Mouse (Mus musculus) right cerebral cortex, postnatal 10 days (tissue): Measurements from ENCODE around the gene Timm44.
"Not testable (repeated sequence)": the region's sequence is repeated elsewhere in the genome, so short reads cannot be mapped to it uniquely, and the experiment has no call there.

Experiments
- DNase-seq, 2 experiments: peaks; one replicate each; pipeline ENCODE4 v3.0.0; 2021; ENCODE audit warnings: low spot score in 2 of 2

Gene Timm44

DNA sequence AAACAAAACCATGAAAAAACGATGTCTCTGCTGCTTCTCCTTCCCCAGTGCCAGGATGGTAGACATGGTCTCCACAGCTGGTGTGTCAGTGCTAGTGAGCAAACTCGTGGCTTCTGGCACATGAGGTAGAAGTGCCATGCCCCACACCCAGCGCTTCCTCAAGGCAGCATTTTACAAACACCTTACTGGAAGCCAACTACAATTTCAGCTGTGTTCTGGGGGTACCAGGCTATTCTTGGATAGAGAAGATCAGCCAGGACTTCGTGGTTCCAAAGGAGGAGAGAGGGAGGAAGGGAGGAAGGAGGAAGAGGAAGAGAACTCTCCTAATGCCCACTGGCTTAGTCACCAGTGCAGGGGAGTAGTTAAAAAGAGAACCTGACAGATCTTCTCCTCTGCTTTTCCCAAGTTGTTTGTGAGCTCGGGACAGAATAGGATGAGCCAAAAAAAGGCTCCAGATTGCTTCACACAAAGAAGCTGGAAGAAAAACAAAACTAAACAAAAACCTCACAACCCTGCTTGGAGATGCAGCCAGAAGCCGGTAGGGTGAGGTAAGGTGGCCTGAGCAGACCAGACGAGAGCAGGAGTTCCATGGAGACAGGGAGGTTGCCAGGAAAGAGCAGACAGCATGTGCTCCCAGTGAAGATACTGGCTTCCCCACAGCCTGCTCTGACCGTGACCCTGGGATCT, 12.5 kb downstream of the Timm44 start:
- peak in 1 of 2 experiments; percentile 56 for DNase-seq

DNA sequence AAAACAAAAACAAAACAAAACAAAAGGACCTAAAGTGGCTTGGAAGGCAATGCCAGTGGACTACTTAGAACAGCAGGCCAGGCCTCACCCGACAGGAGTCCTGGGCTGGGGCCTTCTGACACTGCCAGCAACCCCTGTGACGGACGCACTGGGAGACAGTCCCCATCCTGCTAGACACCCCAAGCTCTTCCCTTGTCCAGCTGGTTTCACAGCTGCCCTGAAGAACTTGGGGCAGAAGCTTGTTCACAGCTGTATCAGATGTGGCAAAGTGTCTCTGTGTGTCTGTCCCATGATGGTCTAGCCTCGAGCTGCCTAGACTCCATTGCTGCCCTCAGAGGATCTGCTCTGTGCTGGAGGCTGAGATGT, 15.9 kb downstream of the Timm44 start:
- DNase-seq, result no peak

DNA sequence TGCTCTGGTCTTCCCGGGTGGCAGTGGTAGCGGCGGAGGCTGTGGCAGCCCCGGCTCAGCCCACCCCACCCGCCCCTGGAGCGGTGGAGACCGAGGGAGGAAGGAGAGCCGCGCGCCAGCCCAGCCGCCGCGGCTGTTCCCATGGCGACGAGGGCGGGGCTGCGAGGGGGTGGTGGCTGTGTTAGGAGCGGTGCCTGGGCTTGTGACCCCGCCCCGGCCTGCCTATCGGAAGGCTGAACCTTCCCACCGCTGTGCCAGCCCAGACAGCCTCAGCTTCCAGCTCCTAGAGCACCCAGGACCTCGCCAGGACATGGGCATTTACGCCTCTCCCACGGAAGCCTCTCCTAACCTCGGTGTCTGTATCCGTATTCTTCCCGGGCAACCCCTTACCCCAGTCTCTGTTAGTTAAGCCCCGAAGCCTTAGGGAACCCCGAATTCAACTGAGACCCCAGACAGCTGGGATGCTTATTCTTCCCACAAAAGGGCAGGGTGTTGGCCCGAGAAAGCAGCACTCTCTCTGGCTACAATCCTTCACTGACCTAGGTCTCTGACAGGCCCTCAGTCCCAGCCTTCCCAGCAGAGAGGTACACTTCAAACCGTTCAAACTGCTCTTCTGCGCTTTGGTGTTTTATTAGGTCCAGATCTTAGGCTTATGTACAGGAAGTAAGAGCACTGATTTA, 16.4 kb downstream of the Timm44 start, which contains the start of gene Ctxn1:
Gene Ctxn1 (minus strand): TSS at position 150 of the 680 bp plus-strand sequence.
- peak; percentile 96 to 97 for DNase-seq

DNA sequence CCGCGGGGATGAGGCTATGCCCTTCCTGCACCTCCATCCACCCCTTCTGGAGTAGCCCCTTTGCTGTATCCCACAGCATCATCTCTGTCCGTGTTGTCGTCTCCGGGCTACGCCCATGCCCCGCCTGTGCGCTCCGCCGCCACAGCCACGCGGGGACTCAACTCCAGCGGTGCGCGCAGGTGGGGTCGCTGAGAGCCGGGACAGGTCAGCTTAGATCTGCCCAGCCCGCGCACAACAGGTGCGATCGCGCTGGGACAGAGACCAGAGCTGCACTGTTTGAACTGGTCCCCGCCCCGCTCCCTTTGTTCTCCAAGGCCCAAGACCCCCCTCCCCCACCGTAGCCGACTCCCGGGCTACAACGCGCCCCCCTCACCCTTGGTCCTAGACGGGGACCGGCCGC, 17.0 kb downstream of the Timm44 start:
- DNase-seq, result peak in 1 of 2 experiments; percentile 81

DNA sequence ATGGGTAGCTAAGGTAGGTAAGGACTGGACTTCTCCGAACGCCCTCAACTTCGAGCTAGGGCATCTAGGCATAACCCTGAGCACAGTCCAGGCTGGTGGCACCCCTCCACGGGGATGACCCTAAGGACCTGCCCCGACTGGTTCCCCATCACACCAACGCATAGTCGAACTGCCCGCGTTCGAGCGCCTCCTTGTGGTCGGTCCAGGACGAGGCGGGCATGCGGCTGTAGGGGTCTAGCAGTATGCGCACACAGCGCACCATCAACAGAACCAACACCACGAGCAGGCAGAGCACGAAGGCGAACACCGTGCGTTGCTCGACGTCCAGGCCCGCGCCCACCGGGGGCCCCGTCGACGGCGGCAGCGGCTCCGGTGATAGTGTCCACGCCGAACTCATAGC, 17.5 kb downstream of the Timm44 start:
- peak; percentile 91 to 92 for DNase-seq

DNA sequence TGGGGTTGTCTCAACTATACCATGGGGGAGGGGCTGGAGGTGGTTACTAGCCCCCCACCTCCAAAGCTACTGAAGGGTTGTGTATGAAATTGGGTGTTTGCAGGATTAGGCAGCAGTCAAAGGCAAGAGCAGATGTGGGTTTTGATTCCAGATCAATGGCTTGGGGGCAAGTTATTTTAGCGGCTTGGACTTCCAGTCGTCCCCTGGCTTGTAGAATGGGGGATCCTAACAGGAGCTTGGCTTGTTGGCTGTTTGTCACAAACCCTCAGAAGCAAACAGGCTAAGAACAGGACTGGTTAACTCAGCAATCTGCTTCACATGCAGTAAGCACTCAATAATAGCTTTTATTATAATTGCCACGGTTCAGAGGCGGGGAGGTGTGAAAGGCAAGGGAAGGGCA, 18.4 kb downstream of the Timm44 start:
- no peak for DNase-seq

DNA sequence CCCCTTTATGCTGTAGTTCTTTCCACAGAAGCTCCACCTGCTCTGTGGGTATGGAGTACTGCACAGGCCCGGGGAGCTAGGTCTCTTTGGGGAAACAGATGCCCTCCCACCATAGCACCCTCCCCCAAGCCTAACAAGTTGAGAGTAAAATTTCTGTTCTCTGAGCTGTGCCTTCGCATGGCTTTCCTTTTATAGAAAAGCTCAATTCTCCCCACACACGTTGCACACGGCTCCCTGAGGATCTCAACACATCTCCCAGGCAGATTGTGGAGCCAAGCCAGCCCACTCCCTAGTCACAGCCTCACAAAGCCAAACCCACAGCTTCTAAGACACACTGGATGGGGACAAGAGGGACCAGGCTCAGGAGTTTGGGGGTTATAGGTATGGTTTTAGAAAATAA, 18.8 kb downstream of the Timm44 start:
- DNase-seq, result peak; percentile 93 to 95

DNA sequence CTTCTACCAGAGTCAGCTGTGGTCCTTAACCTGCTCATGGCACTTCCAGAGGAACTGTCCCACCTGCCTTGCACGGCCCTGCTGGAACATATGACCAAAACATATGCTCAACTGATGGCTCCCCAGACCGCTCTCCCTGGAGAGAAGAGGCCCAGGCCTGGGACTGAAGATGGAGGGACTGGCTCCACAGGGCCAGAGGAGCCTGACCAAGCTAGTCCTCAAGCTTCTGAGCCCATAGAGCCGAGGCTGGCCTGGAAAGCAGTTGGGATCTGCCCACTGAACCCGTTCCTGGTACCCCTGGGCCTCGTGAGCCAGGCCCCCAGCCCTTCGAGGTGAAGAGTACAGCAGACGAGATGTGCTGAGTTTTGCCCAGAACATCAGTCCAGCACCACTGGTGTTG, 20.2 kb downstream of the Timm44 start:
- not testable (repeated sequence) for DNase-seq

DNA sequence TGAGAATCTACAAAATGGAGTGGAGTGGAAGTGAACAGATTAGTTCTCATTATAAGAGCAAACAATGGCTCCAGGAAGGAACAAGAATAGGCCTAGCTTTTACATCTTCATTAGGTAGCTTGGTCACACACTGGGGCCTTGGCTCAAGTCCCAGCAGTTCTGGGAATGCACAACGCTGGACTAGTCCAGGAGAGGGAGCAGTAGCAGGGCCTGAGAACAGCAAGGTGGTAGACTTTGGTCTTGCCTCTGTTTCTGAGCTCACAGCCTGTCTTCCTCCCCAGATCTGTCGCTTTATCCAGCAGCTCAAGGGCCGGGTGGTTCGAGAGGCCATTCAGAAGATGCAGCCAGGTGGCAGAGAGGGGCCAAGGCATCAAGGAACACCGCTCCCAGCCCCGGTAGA, 21.7 kb downstream of the Timm44 start:
- DNase-seq, result peak; percentile 89 to 90

DNA sequence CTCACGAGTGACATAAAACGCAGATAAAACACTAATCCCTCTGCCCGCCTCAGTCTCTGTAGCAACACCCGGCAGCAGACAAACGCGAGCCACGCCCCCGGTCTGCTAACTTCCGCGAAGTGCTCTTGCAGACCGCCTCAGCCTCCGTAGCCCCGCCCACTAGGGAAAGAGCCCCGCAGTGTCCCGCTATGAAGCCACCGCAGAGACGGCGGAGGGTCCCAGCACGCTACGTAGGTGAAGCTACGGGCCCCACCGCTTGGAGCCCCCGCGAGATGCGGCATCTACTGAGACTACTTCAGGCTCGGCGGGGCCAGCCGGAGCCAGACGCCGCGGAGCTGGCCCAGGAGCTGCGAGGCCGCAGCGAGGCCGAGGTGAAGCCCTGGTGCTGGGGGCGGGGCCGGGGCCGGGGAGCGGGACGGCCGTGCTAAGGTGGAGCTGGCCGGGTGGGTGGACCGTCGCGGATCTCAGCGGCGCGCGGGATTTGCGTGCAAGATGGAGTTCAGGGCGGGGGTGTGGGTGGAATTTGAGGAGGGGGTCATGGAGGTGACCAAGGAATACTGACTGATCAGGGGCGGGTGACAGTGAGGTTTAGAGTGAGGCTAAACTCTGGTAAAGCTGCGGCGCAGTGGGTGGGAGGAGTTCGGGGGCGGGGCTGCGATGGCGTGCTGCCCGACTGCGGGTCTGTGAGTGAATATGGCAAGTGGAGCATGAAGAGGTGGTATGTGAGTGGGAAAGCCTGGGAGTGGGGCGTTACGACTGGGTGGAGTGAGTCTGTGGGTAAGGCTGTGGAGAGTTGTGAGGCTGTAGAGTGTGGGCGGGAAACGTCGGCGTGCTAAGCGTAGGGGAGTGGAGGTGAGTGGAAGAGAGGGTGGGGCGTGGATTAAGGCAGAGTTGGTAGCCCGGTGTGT, 22.5 kb downstream of the Timm44 start, which contains the start of gene Snapc2:
Gene Snapc2 (plus strand): TSS at position 147 of the 908 bp plus-strand sequence.
- DNase-seq, result peak; percentile 97

DNA sequence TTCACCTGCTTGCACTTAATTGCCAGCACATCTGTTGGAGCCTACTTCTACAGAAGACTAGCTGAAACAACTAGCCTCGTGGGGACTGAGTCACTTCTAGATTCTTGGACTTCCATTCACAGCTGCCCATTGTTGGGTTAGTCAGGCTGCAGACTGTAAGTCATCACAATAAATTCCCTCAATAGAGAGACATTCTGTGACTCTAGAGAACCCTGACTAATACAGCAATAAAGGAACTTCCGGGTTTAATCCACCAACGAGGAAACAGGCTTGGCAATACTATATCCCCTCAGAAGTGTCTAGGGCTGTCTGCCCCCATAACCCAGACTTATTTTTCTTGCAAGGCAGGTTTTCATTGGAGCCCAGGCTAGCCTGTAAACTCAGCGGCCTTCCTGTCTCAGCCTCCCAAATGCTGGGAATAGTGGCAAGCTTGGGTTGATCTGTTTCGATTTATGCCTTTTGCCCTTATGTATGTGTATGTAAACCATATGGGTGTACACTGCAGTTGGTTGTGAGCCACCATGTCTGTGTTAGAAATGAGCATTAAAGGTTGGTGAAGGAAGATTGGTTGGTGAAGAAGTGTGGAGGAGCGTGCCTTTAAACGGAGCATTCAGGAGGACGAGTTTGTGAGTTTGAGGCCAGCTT, 23.5 kb downstream of the Timm44 start:
- no peak for DNase-seq

DNA sequence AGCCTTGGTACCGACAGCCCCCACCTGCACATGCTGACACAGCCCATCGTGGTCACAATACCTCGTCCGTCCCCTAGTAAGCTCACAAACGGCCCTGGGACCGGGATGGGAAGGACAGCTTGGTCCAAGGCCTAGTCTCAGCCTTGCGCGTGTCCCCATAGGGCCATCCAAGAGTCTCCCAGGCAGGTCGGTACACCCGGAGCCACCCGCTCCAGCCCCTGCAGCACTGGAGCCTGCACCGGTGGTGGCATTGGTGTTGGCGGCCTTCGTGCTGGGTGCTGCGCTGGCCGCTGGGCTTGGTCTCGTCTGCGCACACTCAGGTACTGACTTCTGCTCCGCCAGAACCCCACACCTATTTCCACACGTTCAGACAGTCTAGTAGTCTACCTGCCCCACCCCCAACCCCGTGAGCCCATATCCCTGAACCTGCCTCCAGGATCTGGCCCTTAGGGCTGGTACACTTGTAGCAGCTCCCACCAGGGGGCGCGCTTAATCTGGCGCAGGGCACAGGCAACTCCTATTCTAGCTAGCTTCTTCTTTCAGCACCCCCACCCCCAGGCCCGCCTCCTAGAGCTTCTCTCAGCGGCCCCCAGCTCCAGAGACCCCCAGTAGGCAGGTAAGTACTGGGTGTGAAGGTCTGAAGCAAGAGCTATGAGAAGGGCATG, 25.3 kb downstream of the Timm44 start:
- peak; percentile 88 to 90 for DNase-seq

DNA sequence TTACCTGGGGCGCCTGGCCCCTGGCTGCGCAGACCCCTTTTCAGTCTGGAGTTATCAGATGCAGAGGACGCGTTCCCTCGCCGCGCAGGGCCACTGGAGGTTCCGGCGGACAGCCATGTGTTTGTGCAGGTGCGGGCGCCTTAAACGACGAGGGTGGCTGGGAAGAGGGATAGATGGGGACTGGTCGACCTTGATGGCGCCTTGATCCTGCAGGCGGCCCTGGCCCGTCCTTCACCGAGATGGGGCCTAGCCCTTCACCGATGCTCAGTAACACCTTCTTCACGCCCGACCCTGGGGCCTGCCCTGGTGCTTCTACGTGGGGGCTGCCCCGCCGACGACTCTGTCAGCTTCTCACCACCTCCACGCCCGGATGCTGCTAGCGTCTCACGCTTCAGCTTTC, 26.5 kb downstream of the Timm44 start:
- no peak for DNase-seq

DNA sequence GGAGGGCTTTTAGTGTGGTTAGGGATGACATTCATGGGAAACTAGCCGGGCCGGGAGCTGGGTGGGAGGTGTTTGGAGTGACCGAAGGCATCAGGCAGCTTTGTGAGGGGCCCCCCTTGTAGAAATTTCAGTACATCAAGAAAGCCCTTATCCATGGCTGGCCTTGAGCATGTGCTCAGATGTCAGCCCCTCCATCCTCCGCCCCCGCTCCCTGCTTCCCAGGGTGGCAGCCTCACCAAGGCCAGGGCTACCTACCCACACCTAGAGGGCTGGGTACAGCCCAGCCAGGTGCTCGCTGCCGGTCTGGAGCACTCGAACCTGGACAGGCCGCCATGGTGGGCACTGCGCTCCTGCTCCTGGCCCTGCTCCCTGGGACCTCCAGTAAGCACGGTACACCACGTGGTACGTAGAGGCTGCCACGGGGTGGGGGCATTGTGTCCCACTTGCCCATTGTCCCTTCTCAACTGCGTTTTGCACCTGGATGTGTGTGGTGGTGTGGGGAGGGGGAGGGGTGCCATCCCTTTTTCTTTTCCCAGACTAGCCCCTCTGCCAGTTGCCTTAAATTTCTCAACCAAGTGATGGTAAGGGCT, 27.7 kb downstream of the Timm44 start, which contains the start of gene Tgfbr3l:
Gene Tgfbr3l (plus strand): TSS at position 264 of the 590 bp plus-strand sequence.
- peak in 1 of 2 experiments; percentile 35 for DNase-seq

DNA sequence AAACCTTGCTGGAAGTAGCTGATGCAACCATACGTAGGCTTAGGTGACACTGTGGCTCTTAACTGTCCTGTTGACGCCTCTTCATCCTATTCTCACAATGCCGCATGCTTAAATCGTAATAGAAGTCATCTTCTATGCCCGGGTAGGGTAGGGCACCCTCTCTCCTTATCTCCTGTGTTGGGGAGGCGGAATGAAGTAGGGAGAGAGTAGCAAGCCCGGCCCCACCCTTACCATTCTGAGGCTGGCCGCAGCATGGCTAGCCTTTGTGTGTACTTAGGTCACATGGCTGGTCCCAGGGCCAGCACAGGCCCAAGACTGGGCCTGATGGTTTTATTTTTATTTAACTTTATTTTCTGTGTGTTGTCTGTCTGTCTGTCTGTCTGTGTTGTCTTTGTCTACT, 28.5 kb downstream of the Timm44 start:
- DNase-seq, result no peak

DNA sequence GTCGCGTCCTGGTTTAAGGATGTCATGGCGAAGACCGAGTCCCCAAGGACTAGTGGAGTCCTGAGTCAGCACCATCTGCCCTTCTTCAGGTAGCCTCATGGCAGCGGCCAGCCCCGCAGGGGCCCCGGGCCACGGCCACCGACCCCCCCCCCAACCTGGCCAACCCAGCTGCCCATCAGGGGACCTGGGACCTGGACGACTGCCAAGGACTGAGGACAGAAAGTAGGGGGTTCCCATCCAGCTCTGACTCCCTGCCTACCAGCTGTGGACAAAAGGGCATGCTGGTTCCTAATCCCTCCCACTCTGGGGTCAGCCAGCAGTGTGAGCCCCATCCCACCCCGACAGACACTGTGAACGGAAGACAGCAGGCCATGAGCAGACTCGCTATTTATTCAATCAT, 30.0 kb downstream of the Timm44 start:
- peak in 1 of 2 experiments; percentile 37 for DNase-seq

DNA sequence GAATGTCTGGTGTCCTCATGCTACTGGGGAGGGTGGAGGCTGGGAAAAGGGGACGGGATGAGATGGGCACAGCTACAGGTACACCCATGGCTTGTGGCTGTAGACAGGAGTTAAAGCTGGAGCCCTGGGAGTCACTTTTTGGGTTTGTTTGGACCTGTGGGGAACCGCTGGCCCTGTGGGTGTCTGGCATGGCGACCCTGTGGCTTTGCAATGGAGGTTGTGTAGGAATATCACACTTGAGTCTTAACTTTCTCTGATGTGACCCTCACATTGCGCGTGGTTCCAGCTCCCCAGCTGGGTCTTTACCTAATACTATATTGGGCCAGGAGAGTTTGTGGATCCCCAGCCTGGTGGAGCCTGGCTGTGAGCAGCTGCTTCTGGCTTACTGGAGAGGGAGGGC, 30.7 kb downstream of the Timm44 start:
- DNase-seq, result no peak

DNA sequence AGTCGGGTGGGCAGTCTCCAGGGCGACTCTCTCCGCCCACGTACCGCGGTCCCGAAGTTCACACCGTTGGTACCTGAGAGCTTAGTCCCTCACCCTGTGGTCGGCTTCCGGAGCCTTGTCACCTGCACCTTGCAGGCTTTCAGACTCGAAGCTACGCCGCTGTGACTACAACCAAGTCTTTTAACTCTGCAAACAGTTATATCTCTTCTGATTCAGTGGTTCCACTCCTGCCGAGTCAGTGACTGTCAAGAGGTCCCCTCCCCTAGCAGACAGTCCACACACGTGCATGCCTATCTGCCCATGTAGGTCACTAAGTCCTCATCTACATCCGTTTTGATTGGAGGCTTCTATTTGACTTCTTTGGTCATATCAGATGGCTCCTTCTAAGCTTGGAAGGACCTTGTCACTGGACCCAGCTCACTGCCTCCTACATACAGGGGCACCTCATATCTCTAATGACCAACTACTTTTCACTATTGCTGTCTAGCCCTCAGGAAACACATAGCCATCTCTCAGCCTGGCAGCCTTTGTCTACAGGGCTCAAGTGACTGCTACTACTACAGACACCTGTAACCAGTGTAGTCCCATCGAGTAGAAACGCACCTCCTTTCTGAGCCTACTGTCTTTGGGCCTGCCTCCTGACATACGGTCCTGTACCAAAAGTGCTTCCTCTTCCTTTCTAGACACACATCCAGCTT, 36.4 kb downstream of the Timm44 start:
- peak in 1 of 2 experiments; percentile 30 for DNase-seq

DNA sequence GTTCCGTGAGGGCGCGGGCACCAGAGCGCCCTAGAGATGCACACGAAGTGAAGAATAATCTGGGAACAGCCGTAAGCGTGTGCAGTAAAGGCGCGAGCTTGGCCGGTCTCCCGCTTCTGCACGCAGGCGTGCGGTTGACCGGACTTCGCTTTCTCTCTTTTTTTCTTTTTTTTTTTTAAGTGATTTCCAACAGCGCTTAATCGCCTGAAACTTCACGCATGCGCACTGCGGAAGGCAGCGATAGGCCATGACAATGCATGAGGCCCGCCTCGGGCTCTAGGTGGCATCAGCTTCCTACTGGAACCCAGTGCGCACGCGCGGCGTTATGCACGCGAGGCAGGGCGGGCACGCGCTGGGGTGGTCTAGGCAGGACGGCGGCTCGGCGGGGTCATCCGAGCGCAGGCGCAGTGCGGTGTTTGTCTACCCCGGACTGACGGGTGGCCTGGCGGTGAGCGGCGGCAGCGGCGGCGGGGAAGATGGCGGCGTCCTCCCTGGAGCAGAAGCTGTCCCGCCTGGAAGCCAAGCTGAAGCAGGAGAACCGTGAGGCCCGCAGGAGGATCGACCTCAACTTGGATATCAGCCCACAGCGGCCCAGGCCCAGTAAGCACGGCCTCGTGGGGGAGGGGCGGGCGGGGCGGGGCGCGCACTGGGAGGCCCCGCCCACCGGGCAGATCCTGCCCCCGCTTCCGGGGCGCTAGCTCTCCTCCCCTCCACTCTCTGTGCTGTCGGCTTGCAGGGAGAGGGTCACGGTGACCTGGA, 37.1 kb downstream of the Timm44 start, which contains the start of the genes Map2k7 and Gm49320:
Gene Map2k7 (plus strand): TSS at position 307 of the 759 bp plus-strand sequence.
Gene Gm49320 (plus strand): TSS at position 432 of the 759 bp plus-strand sequence.
- peak; percentile 100 for DNase-seq
